Mouse (Mus musculus): ENCODE measurements around the gene Wsb1.

DNA sequence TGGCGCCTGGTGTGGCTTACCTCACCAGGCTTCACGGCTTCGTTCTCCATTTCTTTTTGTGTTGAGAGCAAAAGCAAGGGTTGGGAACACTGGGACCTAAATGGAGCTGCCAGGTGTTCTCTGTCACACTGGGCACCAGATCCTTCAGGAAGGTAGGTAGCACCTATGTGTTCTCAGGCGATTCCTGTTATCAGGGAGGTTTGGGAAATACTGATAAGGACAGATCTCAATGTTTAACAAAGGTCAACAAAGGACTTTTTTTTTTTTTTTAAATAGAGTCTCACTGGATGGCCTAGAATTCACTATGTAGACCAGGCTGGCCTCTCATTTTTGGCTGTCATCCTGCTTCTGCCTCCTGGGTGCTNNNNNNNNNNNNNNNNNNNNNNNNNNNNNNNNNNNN is 19.3 kb upstream of the Wsb1 start:
- TF ChIP-seq CTCF (IDR thresholded peaks at IDR 0.05; ENCODE audit: insufficient read depth, low read depth, low read length) (no peak), POLR2A (IDR thresholded peaks at IDR 0.05; ENCODE audit: insufficient read depth, low read depth, low read length) (no peak)

Data from olfactory bulb, adult 2 months (tissue).